Mouse (Mus musculus): ENCODE measurements at regions not wholly inside any gene's neighbourhood (a gene's known extent, or its start where the extent isn't known, plus 50 kb on each side); places are given as distances from the start of the nearest gene placed in this dataset.

DNA sequence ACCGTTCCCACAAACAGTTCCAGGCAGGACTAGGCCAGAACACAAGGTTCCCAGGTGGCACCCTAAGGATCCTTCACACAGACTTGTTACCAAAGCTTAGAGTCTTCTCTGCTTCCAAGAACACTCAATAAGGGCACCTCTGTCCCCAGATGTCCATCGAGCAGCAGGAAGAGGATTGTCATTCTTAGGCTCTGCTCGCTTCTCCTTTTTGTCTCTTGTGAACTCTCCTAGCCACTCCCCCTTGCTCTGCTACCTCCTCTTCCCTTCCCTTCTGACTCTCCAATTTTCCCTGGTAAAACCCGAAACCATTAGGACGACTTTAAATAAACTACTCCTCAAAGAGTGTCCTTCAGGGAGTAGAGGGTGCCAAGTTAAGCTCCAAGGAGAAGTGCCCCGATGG, 124.4 kb upstream of the Pja1 start:
- in situ Hi-C loops (cut with MboI, MseI): no loop called here

DNA sequence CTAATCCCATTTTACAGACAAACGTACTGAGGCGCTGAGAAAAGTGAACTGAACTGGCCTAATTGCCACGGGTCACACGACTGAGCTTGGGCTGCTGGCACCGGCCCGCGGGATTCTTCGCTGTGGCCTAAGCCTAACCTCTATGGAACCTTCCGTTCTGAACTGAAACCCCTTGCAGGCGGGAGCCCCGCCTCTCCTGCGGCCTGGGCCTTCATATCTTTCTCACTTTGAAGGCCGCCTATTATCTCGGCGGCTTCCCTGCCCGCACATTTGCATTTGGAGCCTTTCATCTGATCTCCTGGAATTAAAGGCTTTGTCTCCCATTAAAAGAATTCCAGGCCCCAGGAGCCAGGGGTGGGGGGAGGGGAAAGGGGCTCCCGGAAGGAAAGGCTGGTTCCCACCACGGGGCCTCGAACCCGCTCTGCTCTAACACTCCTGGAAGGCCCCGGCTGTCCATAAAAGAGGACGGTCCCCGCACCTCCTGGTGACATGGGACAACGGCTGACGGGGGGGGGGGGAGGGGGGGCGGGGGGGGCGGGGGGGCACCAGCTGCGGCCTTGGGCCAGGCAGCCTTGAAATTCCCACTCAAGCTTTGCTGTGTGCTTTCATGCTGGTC, 122.9 kb upstream of the Pja1 start:
- in situ Hi-C loops (cut with MboI, MseI): no loop called here

DNA sequence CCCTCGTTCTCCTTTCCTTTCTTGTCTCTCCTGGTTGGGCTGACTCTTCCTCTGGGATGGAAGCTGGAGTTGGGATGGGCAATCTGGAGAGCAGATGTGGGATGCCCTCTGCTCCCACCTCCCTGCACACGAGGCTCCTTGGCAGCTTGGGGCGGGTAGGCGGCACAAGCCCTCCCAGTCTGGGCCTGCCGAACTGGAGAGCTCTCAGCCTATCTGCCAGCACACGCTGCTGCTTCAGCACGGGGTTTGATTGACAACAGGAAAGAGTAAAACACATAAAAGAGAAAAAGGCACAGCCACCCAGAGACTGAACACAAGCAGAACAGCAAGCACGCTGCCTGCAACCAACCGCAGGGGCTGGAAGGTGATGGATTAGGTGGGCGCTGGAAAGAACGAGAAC, 121.9 kb upstream of the Pja1 start:
- in situ Hi-C loops (cut with MboI, MseI): no loop called here

DNA sequence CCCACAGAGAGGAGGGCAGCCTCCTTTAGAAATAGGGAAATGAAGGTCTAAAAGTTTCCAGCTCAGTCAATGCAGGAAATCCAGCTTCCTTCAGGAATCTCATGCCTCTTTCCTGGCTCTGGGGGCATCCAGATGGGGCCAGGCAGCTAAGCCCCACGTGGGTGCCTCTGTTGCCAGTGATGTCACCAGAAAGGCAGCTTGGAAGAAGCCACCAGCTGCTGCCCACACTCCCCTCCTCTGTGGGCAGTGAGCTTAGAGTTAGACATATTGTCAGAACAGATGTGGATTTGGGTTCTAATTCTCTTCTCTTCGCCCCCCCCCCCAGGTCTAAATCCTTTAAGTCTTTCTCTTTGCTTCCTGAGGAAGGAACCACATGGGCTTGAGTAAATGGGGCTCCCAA, 116.2 kb upstream of the Pja1 start:
- in situ Hi-C loops (cut with MboI, MseI): no loop called here

DNA sequence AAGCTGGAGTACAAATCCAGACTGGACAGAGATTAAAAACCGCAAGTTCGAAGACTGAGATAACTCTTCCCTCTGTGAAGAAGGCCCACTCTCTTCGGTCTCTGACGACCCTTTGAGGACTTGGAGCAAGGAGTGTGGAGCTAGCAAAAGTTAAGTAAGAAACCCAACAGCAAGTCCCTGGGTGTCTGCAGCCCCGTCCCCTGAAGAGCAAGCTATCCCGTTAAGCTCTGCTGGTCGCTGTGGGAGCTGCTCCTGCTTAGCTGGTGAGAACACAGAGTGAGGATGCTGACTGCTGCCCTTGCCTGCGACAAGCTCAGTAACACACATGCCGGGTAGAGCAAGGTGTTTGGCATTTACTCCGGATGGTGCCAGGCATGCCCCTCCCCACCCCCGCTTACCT, 115.2 kb upstream of the Pja1 start:
- in situ Hi-C loops (cut with MboI, MseI): no loop called here

DNA sequence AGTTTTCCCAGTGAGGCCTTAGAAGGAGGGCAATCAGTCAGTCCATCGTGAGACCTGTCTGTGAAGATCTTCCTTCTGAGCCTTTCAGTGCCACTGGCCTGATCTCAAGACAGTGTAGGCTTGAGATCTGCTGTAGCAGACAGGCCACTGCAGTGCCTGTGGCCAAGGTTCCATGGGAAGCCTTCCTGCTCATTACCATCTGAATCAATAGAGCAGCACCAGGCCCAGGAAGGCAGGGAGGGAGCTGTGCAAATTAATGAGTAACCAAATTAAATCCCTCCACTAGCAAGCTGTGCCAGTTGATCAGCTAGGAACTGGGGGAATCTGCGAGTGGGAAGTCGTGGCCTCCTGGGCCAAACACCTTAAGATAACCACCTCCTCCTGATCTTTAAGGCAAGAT, 114.6 kb upstream of the Pja1 start:
- in situ Hi-C loops (cut with MboI, MseI): no loop called here

DNA sequence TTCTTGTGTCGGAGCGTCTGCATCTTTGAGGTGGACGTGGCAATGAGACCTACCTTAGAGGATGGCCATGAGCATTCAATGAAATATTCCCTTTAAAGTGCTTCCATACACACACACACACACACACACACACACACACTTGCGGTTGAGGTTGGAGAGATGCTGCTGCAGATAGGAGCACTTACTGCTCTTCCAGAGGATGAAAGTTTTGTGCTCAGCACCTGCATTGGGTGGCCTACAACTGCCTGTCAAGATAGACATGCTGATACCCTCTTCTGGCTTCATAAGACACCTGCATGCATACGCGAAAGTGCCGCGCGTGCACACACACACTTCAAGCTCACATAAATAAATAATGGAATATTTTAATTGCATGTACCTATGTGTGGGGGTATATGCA, 111.5 kb upstream of the Pja1 start:
- in situ Hi-C loops (cut with MboI, MseI): no loop called here

DNA sequence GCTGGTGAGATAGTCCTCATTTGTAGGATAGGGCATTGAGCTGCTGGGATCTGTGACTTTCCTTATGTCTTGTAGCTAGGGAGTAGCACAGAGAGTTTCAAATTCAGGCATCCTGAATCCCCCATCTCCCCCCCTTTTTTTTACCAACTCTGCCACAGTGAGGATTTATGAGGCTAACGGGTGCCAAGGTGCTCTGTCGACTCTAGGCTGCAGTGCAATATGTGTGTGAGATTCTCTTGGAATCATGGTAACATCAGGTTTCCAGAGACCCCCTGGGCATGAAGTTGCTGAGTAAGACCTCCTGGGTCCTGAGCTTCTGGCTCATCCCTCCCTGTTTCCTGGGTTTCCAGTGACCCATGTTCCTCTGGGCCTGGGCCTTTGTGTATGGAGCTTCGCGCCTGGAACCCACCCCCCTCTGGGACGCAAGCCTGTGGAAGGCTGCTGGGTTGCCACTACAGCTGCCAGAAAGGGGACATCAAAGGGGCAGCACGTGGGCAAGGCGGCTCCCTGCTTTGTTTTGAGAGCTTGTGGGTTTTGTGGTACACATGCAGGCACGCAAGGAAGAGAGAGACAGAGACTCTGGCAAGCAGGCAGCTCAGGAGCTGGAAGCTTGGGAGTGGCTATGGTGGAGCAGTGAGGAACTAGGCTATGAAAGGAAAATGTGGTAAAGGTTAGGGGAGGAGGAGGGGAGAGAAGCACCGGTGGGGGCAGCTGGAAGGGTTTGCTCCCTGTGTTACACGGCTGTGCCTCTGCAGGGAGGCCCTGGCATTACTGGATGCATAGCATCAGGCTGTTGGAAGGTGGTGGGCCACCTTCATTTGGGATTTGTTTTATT, 110.8 kb upstream of the Pja1 start:
- in situ Hi-C loops (cut with MboI, MseI): no loop called here

DNA sequence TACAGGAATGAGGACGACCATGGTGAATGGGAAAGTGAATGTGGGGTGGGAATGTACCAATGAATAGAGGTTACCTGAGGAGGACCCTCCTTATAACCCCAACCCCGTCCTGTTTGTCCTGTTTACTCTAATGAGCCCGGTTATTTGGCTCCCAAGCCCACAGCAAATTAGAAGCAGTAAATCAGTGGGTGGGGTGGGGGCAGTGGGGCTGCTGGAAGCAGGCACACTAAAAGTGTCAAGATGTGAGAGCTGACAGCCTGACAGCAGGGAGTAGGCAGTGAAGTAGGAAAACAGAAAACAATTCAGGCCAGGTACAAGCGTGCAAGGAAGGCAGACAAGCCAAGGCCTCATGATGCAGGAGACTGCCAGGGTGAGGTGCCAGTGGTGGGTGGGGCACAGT, 108.1 kb upstream of the Pja1 start:
- in situ Hi-C loops (cut with MboI, MseI): no loop called here

DNA sequence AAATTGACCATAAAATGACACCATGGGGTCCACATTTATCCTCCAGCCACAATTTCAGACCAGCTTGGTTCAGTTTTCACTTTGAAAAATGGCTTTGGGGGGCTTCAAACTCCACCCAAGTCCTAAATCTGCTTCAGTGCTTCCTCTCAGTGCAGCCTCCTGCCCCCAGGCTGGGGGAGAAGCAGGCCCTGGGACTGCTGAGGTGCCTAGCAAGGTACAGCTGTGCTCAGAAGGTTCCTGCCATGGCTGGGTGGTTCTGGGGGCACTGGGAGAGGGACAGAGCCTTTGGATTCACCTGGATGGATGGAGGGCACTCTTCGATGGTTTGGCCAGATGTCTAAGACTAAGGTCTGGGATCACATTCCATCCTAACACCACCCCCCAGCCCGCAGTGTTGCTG, 107.7 kb upstream of the Pja1 start:
- in situ Hi-C loops (cut with MboI, MseI): no loop called here

DNA sequence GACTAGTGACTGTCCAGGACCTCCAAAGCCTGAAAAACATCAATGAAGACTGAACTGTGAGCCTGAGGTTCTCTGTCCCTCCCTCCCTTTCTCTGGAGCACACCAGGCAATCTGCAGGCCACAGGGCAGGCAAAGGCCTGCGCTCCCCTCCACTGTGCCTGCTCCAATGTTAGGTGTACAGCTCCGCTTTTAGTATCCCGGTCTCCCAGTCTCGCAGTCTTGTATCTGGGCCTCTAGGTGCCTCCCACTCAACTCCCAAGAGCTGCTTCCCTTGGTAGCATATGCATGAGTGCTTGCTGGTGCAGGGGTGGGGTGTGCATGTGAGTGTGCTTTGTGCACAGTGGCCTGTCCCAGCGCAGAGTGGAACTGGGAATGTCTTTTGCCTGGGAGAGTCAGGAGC, 104.0 kb upstream of the Pja1 start:
- in situ Hi-C loops (cut with MboI, MseI): no loop called here

DNA sequence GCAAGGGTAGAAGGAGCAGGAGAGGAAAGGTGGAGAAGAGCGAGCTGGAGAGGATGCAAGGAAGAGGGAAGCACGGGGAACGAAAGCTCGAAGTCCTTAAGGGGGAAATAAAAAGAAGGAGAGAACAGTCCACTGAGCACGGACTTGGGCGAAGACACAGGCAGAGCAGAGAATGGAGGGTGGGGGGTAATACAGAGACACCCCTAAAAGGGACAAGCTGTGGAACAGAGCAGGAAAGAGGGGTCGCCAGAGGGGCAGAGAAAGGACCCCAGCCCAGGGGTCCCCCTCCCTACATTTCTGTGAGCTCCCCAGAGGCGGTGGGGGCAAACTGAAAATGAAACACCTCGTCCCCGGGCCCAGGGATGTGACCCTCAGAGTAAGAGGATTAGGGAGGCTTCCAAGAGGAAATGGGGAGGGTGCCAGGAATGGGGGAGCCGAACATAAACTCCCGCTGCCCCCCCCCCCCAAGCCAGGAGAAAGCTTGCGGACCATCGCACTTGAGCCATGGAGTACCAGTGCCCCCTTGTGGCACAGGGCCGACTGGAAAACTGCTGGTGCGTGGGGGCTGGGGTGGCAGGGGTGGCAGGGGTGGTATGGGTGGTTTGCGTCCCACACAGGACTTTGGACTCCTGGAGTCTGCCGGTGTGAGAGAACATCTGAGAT, 103.5 kb upstream of the Pja1 start:
- in situ Hi-C loops (cut with MboI, MseI): loop anchor here in 1 of 2 experiments (5.0 kb wide), 1 partner anchor 442 kb away; no protein-coding TSS in a partner anchor

DNA sequence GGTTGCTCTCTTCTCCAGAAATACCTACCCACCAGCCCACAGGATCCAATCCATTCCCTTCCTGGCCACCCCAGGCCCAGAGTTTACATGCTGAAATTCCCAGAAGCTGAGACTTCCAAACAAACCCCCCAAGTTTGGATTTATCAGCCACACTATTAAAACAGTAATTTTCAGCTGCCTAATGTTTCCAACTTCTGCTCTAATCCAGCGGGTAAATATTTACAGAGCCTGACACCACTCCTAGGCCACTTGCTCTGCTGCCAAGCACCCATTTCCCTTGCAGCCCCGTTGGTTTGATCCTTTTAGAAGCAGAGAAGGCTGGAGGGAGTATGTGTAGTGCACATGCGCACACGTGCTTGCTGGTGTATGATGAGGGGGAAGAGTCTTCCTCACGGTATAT, 99.1 kb upstream of the Pja1 start:
- in situ Hi-C loops (cut with MboI, MseI): loop anchor here in 1 of 2 experiments (5.0 kb wide), 1 partner anchor 438 kb away; no protein-coding TSS in a partner anchor

DNA sequence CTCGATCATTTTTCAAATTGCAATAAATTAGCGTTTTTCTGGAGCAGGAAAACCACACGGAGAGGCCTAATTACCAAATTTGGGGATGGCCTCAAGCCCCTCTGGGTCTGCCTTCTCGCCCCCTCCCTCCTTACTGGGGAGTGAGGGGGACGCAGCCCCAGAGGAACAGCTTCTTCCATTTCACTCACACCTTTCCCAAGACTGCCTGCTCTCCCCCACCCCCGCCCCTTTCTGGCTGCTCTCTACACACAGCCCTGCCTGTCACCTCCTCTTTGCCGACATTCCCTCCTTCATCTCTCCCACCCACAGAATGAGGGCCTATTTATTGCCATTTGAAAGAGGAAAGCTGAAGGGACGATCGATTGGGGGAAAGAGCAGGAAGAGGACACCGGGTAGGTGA, 97.2 kb upstream of the Pja1 start:
- in situ Hi-C loops (cut with MboI, MseI): no loop called here

DNA sequence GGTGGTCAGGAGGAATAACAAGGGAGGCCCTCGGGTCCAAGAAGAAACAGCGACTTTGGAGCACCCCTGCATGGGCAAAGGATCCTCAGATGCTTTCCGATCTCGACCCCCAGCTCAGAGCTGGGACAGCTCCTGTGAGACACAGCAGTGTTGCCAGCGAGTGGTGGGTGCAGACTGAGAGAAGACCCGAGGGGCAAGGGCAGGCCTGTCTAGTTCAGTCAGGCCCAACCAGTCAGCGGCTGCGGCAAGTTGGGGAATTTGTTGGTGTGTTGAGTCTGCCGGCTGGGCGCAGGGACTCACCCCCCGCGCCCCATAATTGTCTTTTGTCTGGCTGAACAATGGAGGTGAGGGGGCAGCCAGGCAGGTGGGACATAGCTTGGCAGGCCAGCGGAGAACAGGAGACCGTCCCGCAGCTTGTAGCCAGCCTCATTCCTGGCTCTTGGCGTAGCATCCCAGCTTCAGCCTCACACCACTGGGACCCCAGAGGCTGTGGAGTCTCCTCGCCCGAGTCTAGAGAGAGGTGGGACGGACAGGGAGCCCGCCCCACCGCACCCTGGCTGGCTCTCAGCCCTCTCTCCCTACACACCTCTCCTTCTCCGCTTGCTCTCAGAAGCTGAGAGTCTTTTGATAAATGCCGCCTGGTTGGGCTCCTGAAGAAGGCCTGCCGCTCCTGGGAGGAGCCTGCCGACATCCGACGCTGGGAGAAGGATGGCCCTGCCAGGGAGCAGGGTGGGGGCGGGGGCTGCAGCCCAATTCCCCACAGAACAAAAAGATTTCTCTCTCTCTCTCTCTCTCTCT, 96.5 kb upstream of the Pja1 start:
- in situ Hi-C loops (cut with MboI, MseI): no loop called here

DNA sequence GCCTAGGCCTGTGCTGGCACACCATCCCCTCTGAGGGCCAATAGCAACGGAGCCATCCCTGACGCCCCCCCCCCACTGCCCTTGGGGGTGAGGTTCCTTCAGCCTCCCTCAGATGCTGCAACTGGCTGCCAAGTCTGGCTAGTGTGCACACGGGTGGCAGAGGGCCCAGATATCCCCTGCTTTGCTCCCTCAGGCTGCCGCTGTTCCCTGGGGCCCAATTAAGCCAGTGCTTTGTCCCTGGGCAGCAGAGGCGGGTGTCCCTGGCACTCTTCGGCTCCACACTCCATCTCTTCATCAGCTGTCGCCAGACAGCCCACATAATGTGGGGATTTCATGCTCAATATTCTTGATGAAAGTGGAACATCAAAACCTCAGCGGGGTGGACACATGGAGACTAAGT, 90.9 kb upstream of the Pja1 start:
- in situ Hi-C loops (cut with MboI, MseI): no loop called here

DNA sequence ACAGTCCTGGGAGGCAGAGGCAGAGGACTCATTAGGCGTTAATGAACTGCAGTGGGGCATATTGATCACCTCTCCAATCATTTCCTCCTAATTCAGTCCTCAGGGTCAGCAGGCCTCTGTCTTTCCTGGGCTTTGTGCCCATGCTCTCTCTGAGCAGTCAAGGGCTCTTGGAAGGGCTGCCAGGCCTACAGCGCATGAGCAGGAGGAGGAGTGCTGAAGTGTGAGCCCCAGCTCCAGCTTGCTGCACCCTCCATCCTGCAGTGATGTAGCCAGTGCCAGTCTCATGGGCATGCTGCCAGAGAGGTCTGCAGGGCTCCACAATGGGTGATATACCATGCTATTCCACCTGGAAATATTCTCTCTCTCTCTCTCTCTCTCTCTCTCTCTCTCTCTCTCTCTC, 89.6 kb upstream of the Pja1 start:
- in situ Hi-C loops (cut with MboI, MseI): no loop called here

DNA sequence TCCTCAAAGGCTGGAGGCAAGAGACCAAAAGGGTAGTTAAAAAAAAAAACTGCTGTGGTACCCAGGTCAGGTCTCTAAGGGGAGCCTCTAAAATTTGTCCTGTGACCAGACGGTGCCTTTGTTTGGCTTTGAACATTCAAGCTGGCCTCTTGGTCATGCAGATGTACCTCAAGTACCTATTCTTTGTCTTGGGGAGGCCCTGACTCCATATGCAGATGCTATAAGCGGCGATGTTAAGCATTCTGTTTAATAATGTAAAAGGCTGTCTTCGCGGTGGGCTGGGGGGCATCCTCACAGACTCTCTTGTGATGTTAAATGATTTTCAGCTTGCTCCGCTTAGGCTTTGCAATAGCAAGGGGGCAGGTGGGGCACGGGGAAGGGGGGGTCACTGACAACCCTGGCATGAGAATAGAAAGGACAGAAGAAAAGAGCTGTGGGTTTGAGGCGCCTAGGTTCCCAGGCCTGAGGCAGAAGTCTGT, 85.8 kb upstream of the Pja1 start:
- in situ Hi-C loops (cut with MboI, MseI): no loop called here

DNA sequence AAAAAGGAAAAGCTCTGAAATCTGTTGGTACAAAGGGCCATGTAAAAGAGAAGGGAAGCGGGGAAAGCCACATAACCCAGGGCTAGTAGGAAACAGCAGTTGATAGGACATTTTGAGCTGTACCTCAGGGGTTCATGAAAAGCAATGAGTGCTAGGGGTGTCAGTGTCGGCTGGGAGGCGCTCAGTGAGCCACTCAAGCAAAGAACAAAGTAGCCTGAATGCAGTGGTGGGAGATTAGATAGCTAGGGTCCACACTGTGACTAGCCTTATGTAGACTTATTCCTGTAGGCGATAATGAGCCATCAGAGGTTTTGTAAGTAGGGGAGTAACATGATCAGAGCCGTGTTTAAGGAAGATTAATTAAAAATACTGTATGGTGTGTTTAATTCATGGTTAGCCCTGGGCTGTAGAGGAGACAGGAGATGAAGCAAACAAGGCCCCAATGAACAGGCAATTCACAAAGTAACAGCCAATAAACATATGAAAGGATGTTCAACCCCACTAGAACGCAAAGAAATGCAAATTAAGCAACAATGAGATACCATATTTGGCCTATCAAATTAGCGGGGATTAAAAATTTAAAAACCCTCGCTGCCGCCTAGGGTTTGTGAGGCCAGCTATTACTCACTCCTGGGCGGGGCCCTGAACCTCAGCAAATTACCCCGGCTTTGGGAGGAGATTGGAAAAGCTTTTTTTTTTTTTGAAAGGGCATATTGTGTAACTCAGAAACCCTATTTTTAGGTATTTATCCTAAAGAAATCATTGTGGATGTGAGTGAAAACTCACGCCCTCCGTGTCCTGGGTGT, 85.1 kb upstream of the Pja1 start:
- in situ Hi-C loops (cut with MboI, MseI): no loop called here

DNA sequence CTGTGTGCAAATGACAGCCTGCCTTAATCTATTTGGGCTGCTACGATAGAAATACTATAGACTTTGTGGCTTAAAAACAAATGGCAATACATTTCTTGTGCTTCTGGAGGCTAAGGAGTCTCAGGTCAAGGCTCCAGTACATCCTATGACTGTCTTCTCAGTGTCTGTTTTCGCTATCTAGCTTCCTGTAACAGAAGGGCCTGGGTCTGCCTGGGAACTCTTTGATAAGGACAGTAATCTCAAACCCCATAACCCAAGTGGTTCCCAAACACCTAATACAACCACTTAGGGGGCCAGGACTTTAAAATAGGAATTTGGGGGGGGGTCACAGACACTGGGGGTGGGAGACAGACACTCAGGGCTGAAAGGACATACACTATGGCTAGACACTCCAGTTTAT, 81.7 kb upstream of the Pja1 start:
- in situ Hi-C loops (cut with MboI, MseI): no loop called here
